Mouse (Mus musculus) myocyte (in vitro differentiated cells): ENCODE results near the gene Plcb1. TPM values are rescaled to one million over a fixed set of nuclear protein-coding genes. Genes with fewer than 3 reads are reported as not detected.

Experiments used
- H3K27me3 ChIP-seq: one replicate; pipeline ENCODE4 v1.6.1; 2011; ENCODE audit not compliant: control insufficient read depth, insufficient read depth, insufficient read length
- H3K36me3 ChIP-seq: one replicate; pipeline ENCODE4 v1.6.1; 2011; ENCODE audit not compliant: control insufficient read depth, insufficient read depth
- H3K4me2 ChIP-seq: one replicate; pipeline ENCODE4 v1.6.1; 2011; ENCODE audit warnings: low read depth, control low read depth
- H3K4me3 ChIP-seq: one replicate; pipeline ENCODE4 v1.5.1; 2011; ENCODE audit warnings: mild to moderate bottlenecking, control low read depth, moderate library complexity
- H3K79me2 ChIP-seq: one replicate; pipeline ENCODE4 v1.6.1; 2011; ENCODE audit not compliant: control insufficient read depth, insufficient read depth
- H3ac ChIP-seq: one replicate; pipeline ENCODE4 v1.6.1; 2011; ENCODE audit not compliant: control insufficient read depth, insufficient read length
- CEBPB ChIP-seq: IDR thresholded peaks from 2 replicates; pipeline ENCODE4 v1.6.1; 2011; ENCODE audit warnings: mild to moderate bottlenecking, moderate library complexity; ENCODE audit not compliant: poor library complexity, insufficient read depth, severe bottlenecking
- E2F4 ChIP-seq: IDR thresholded peaks from one replicate; pipeline ENCODE4 v1.6.1; 2011; ENCODE audit warnings: mild to moderate bottlenecking, control low read depth, moderate library complexity; ENCODE audit not compliant: insufficient read depth
- MAX ChIP-seq: IDR thresholded peaks from one replicate; pipeline ENCODE4 v1.6.1; 2011; ENCODE audit warnings: low read depth, mild to moderate bottlenecking, control low read depth
- MYOD1 ChIP-seq, 3 experiments: IDR thresholded peaks; one replicate each; pipeline ENCODE4 v1.6.1; 2011; ENCODE audit warnings: control low read depth in 2 of 3, low read depth in 2 of 3, mild to moderate bottlenecking in 2 of 3, moderate library complexity in 1 of 3; ENCODE audit not compliant: insufficient read length in 2 of 3, control insufficient read depth in 1 of 3
- MYOG ChIP-seq, 3 experiments: IDR thresholded peaks; one replicate each; pipeline ENCODE4 v1.6.1; 2011; ENCODE audit warnings: control low read depth in 2 of 3, low read depth in 2 of 3, mild to moderate bottlenecking in 2 of 3; ENCODE audit not compliant: insufficient read length in 2 of 3, control insufficient read depth in 1 of 3, insufficient read depth in 1 of 3
- POLR2A ChIP-seq: IDR thresholded peaks from one replicate; pipeline ENCODE4 v1.6.1; 2011; ENCODE audit warnings: low read depth, mild to moderate bottlenecking, control low read depth, moderate library complexity; ENCODE audit not compliant: insufficient read length
- POLR2AphosphoS2 ChIP-seq: IDR thresholded peaks from one replicate; pipeline ENCODE4 v1.6.1; 2011; ENCODE audit warnings: low read depth, control low read depth; ENCODE audit not compliant: insufficient read length
- REST ChIP-seq: IDR thresholded peaks from one replicate; pipeline ENCODE4 v1.6.1; 2011; ENCODE audit warnings: mild to moderate bottlenecking, control low read depth, moderate library complexity; ENCODE audit not compliant: insufficient read depth, insufficient read length
- SRF ChIP-seq: IDR thresholded peaks from one replicate; pipeline ENCODE4 v1.6.1; 2011; ENCODE audit warnings: low read depth; ENCODE audit not compliant: control insufficient read depth, insufficient read length
- TCF12 ChIP-seq: IDR thresholded peaks from one replicate; pipeline ENCODE4 v1.6.1; 2011; ENCODE audit warnings: mild to moderate bottlenecking, control low read depth; ENCODE audit not compliant: poor library complexity, insufficient read depth, severe bottlenecking
- TCF3 ChIP-seq: IDR thresholded peaks from one replicate; pipeline ENCODE4 v1.6.1; 2011; ENCODE audit warnings: low read depth, control low read depth; ENCODE audit not compliant: insufficient read length
- USF1 ChIP-seq: IDR thresholded peaks from one replicate; pipeline ENCODE4 v1.6.1; 2011; ENCODE audit warnings: low read depth, mild to moderate bottlenecking, control low read depth, moderate library complexity
- polyA plus RNA-seq: library from polyadenylated mRNA; unstranded; fragments of >200 nt; fragmentation: generic; extraction: Trizol; gene quantifications from one replicate; pipeline ENCODE4 v1.2.1, GENCODE M21; 2012; ENCODE audit warnings: missing spikeins

The Plcb1 gene
- polyA plus RNA-seq, 1 experiment, result 0.76 TPM

GRCm38 (mm10) chr2:135503328-135503997 lies 717.6 kb downstream of the Plcb1 start:
- no peak for TF ChIP-seq CEBPB
- no peak for TF ChIP-seq MYOG (IDR thresholded peaks at IDR 0.05; ENCODE audit: control insufficient read depth in 1 of 3, insufficient read depth in 1 of 3, insufficient read length in 2 of 3, low read depth in 2 of 3)
- no peak for TF ChIP-seq MYOD1 (IDR thresholded peaks at IDR 0.05; ENCODE audit: control insufficient read depth in 1 of 3, insufficient read length in 2 of 3, low read depth in 2 of 3)
- TF ChIP-seq E2F4, result no peak
- no peak for TF ChIP-seq POLR2A
- no peak for TF ChIP-seq USF1
- no peak for TF ChIP-seq POLR2AphosphoS2
- TF ChIP-seq TCF3, result no peak
- no peak for TF ChIP-seq SRF
- TF ChIP-seq MAX, result no peak
- Histone ChIP-seq H3K4me2 (no peak overlapping the region), H3K79me2 (no peaks in the 10 kb centered on the region), H3K36me3 (no peaks in the 10 kb centered on the region), H3ac (no peak overlapping the region), H3K4me3 (no peak overlapping the region), H3K27me3 (no peaks in the 10 kb centered on the region)

- TF ChIP-seq MAX, result no peak
- TF ChIP-seq POLR2A, result no peak
- no peaks in the 10 kb centered on the region for H3K79me2 ChIP-seq
- H3K36me3 ChIP-seq, result no peaks in the 10 kb centered on the region
- H3K4me2 ChIP-seq, result no peak overlapping the region
- no peak overlapping the region for H3K4me3 ChIP-seq
- no peak overlapping the region for H3ac ChIP-seq
- H3K27me3 ChIP-seq, result no peaks in the 10 kb centered on the region
Observed at GRCm38 (mm10) chr2:135503998-135504354, 718.1 kb downstream of the Plcb1 start.

GRCm38 (mm10) chr2:135507111-135507510 lies 721.2 kb downstream of the Plcb1 start:
- no peak for TF ChIP-seq POLR2AphosphoS2
- no peak for TF ChIP-seq REST
- no peak for TF ChIP-seq MYOD1 (IDR thresholded peaks at IDR 0.05; ENCODE audit: control insufficient read depth in 1 of 3, insufficient read length in 2 of 3, low read depth in 2 of 3)
- TF ChIP-seq CEBPB, result no peak
- no peak for TF ChIP-seq TCF3
- TF ChIP-seq E2F4, result no peak
- no peak for TF ChIP-seq MYOG (IDR thresholded peaks at IDR 0.05; ENCODE audit: control insufficient read depth in 1 of 3, insufficient read depth in 1 of 3, insufficient read length in 2 of 3, low read depth in 2 of 3)
- no peak for TF ChIP-seq TCF12
- no peak for TF ChIP-seq POLR2A
- TF ChIP-seq USF1, result no peak
- no peak for TF ChIP-seq SRF
- TF ChIP-seq MAX, result no peak
- Histone ChIP-seq H3K27me3 (no peaks in the 10 kb centered on the region), H3ac (no peak overlapping the region), H3K36me3 (no peaks in the 10 kb centered on the region), H3K4me3 (no peak overlapping the region), H3K79me2 (no peaks in the 10 kb centered on the region), H3K4me2 (no peak overlapping the region)

- Histone ChIP-seq H3K4me2 (no peak overlapping the region), H3ac (no peak overlapping the region), H3K27me3 (no peaks in the 10 kb centered on the region), H3K4me3 (no peak overlapping the region), H3K79me2 (no peaks in the 10 kb centered on the region), H3K36me3 (no peaks in the 10 kb centered on the region)
- TF ChIP-seq E2F4 (no peak), REST (no peak), TCF12 (no peak), MYOD1 (IDR thresholded peaks at IDR 0.05; ENCODE audit: control insufficient read depth in 1 of 3, insufficient read length in 2 of 3, low read depth in 2 of 3) (no peak), TCF3 (no peak), CEBPB (no peak), MYOG (IDR thresholded peaks at IDR 0.05; ENCODE audit: control insufficient read depth in 1 of 3, insufficient read depth in 1 of 3, insufficient read length in 2 of 3, low read depth in 2 of 3) (no peak), POLR2AphosphoS2 (no peak), USF1 (no peak), SRF (no peak), MAX (no peak), POLR2A (no peak)
Observed at GRCm38 (mm10) chr2:135518956-135519355, 733.1 kb downstream of the Plcb1 start.

Other genes starting within 250 kb of the Plcb1 start
- 0.13 TPM for gene Hao1, start 231.7 kb upstream of the Plcb1 start, polyA plus RNA-seq
- 9.5 TPM for gene Tmx4, start 141.9 kb upstream of the Plcb1 start, polyA plus RNA-seq